Mouse (Mus musculus) lung, embryonic 15.5 days (tissue): ENCODE measurements around the gene Mtfmt. TPM values are rescaled to one million over a fixed set of nuclear protein-coding genes. Genes with fewer than 3 reads are reported as not detected.
A peak's percentile ranks its signal among the peaks of the same experiment; 100 is the strongest.

Source experiments
- ATAC-seq: fragments of 200-750 bp; cut with Nextera tagmentation; 2 replicates; pipeline ENCODE4 v1.8.0; 2017; ENCODE audit warnings: moderate number of reproducible peaks, borderline replicate concordance; ENCODE audit not compliant: low FRiP score, low TSS enrichment; ENCODE audit errors: extremely low read depth
- H3K27ac ChIP-seq: fragments of 300-500 bp; sonication (generic); 2 replicates; pipeline ENCODE4 v1.5.1; 2015; ENCODE audit warnings: moderate library complexity, mild to moderate bottlenecking, inconsistent platforms
- H3K27me3 ChIP-seq: fragments of 300-500 bp; sonication (generic); 2 replicates; pipeline ENCODE4 v1.6.1; 2015; ENCODE audit warnings: inconsistent platforms
- H3K36me3 ChIP-seq: fragments of 300-500 bp; sonication (generic); 2 replicates; pipeline ENCODE4 v1.6.1; 2015; ENCODE audit warnings: inconsistent platforms
- H3K4me1 ChIP-seq: fragments of 300-500 bp; sonication (generic); 2 replicates; pipeline ENCODE4 v1.6.1; 2015; ENCODE audit warnings: inconsistent platforms
- H3K4me2 ChIP-seq: fragments of 300-500 bp; sonication (generic); 2 replicates; pipeline ENCODE4 v1.6.1; 2015; ENCODE audit warnings: inconsistent platforms, mild to moderate bottlenecking, moderate library complexity
- H3K4me3 ChIP-seq: fragments of 300-500 bp; sonication (generic); 2 replicates; pipeline ENCODE4 v1.5.1; 2015; ENCODE audit warnings: mild to moderate bottlenecking, inconsistent platforms
- H3K9ac ChIP-seq: fragments of 300-500 bp; sonication (generic); 2 replicates; pipeline ENCODE4 v1.6.1; 2015; ENCODE audit warnings: inconsistent platforms
- H3K9me3 ChIP-seq: fragments of 300-500 bp; sonication (generic); 2 replicates; pipeline ENCODE4 v1.6.1; 2016; ENCODE audit warnings: inconsistent platforms
- WGBS: fragments of 180-500 bp; shearing (Covaris S2); methylation state at CpG from one replicate; pipeline ENCODE4 v1.1.7; 2015; 5-methylcytosine and 5-hydroxymethylcytosine counted together
- polyA plus RNA-seq: library from polyadenylated mRNA; unstranded; fragments of >200 nt; fragmentation: Nextera tagmentation; extraction: Ambion mirVana; gene quantifications from 2 replicates; pipeline ENCODE4 v1.2.1, GENCODE M21; 2015

The Mtfmt gene
- 18.6 and 19.3 TPM in 2 replicates for polyA plus RNA-seq

DNA sequence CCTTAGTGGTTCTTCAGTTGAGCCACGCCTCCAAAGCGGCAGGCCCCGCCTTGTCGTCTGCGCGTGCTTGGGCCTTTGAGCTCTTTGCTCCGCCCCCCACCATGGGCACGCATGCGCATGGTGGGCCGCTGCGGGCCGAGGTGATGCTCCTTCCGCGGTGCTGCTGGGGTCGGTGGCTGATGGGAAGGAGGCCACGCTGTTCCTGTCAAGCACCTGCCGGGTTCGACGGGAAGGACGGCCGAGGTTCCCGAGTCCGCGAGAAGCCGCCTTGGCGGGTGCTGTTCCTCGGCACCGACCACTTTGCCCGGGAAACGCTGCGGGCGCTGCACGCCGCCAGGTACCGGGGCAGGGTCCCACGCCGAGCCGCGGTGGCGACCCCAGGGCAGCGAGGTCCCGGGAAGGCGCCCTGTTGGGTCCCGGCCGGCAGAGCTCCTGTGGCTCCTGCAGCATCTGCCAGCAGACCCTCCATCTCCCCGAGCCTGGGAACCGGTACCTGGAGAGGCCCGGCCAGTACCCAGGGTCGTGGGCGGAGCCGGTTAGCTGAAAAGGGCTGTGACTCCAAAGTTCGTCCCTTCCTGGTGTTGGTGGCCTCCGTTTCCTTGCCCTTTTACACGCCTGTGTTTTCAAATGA is at the start of gene Mtfmt:
Gene Mtfmt (plus strand): TSS at position 112 of the 631 bp plus-strand sequence.
- H3K4me3 ChIP-seq: peak within 1 kb of the TSS; percentile 69
- peaks cover 15% of the 10 kb centered on the region; the same call in 1 of the 2 replicates for H3K36me3 ChIP-seq
- H3K27ac ChIP-seq: peak within 1 kb of the TSS; percentile 3; the same call in 1 of the 2 replicates
- under 1% methylated on average over 54 of the region's 54 CpGs for WGBS
- peak; percentile 88 for ATAC-seq
- no peaks in the 10 kb centered on the region for H3K27me3 ChIP-seq
- H3K4me2 ChIP-seq: peak within 1 kb of the TSS; percentile 68
- H3K9me3 ChIP-seq: no peaks in the 10 kb centered on the region
- H3K4me1 ChIP-seq: peaks cover 8% of the 10 kb centered on the region; the same call in 1 of the 2 replicates
- peak within 1 kb of the TSS; percentile 67 for H3K9ac ChIP-seq

- Histone ChIP-seq H3K36me3 (no peaks in the 10 kb centered on the region), H3K9me3 (no peaks in the 10 kb centered on the region), H3K27me3 (peaks cover 17% of the 10 kb centered on the region), H3K4me3 (no peak overlapping the region), H3K4me1 (peaks cover 71% of the 10 kb centered on the region), H3K9ac (no peak overlapping the region), H3K27ac (peak overlapping the region; percentile 88), H3K4me2 (peak overlapping the region; percentile 34; the same call in 1 of the 2 replicates)
- 12% methylated on average over 8 of the region's 8 CpGs for WGBS
- peak; percentile 87 for ATAC-seq
Measured at GRCm38 (mm10) chr9:65386373-65387140, 49.0 kb upstream of the Mtfmt start.

- Histone ChIP-seq H3K9ac (peak overlapping the region; percentile 24), H3K27me3 (peaks cover 30% of the 10 kb centered on the region), H3K36me3 (no peaks in the 10 kb centered on the region), H3K4me3 (peak overlapping the region; percentile 37), H3K4me1 (peaks cover 37% of the 10 kb centered on the region), H3K4me2 (peak overlapping the region; percentile 62), H3K9me3 (no peaks in the 10 kb centered on the region), H3K27ac (no peak overlapping the region)
- 17% methylated on average over 93 of the region's 96 CpGs for WGBS
- no peak for ATAC-seq
Measured at GRCm38 (mm10) chr9:65390752-65391612, 44.6 kb upstream of the Mtfmt start.

- ATAC-seq: no peak
- Histone ChIP-seq H3K4me1 (peaks cover 40% of the 10 kb centered on the region), H3K4me3 (peak within 1 kb of the TSS; percentile 37), H3K36me3 (no peaks in the 10 kb centered on the region), H3K27ac (no peak within 1 kb of the TSS), H3K9ac (peak within 1 kb of the TSS; percentile 24), H3K9me3 (no peaks in the 10 kb centered on the region), H3K27me3 (peaks cover 30% of the 10 kb centered on the region), H3K4me2 (peak within 1 kb of the TSS; percentile 62)
- WGBS: 35% methylated on average over 8 of the region's 8 CpGs
Measured at GRCm38 (mm10) chr9:65391613-65391964, 44.0 kb upstream of the Mtfmt start, which contains the start of gene Kbtbd13. Gene Kbtbd13, minus strand, starts transcription at chr9:65391652.

GRCm38 (mm10) chr9:65392638-65393364 is 42.8 kb upstream of the Mtfmt start:
- 18% methylated on average over 6 of the region's 6 CpGs for WGBS

DNA sequence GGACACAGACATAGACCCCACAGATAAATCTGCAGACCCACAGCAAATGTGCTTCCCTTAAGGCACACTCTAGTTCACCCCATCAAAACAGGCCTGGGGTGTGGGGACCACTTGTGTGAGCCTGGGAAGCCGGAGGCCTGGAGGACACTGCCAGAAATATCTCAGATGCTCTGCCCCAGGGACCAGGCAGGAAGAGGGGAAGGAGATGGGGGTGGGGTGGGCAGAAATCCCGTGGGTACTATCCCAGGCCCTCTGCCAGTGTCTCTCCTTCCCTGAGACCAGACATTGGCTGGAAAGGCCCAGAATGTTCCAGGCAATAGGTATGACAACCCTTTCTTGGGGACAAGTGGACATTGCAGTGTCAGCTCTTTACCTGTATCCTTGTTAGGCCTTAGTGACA is 42.0 kb upstream of the Mtfmt start:
- Histone ChIP-seq H3K4me2 (no peak overlapping the region), H3K4me3 (no peak overlapping the region), H3K9me3 (no peaks in the 10 kb centered on the region), H3K27ac (peak overlapping the region; percentile 42; the same call in 1 of the 2 replicates), H3K4me1 (peaks cover 32% of the 10 kb centered on the region), H3K36me3 (no peaks in the 10 kb centered on the region), H3K27me3 (peaks cover 30% of the 10 kb centered on the region), H3K9ac (no peak overlapping the region)
- WGBS: 27% methylated on average over 2 of the region's 2 CpGs
- ATAC-seq: no peak

More at GRCm38 (mm10) chr9:65392638-65393364, 42.8 kb upstream of the Mtfmt start:
- Histone ChIP-seq H3K27ac (no peak overlapping the region), H3K9ac (no peak overlapping the region), H3K4me2 (no peak overlapping the region), H3K9me3 (no peaks in the 10 kb centered on the region), H3K36me3 (no peaks in the 10 kb centered on the region), H3K4me3 (no peak overlapping the region), H3K27me3 (peaks cover 30% of the 10 kb centered on the region), H3K4me1 (peaks cover 29% of the 10 kb centered on the region)
- ATAC-seq: no peak

DNA sequence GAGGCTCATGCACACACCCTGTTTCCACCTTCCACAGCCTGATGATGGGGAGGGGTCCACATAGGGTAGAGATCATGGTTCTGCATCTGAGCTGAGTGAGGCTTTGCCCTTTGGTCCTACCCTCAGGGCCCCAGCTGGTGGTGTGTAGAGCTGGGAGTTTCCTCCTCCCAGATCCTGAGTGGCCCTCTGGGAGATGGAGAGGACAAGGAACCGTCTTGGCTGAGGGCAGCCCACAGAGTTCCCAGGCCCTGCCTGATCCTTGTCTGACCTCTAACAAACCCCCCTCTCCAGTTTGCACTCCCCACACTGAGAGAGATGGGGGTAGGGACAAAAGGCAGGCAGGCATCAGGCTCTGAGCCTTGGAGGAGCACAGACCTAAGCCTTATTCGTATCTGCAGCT is 41.2 kb upstream of the Mtfmt start:
- ATAC-seq: no peak
- Histone ChIP-seq H3K36me3 (no peaks in the 10 kb centered on the region), H3K4me1 (peaks cover 26% of the 10 kb centered on the region), H3K4me3 (no peak overlapping the region), H3K9ac (no peak overlapping the region), H3K27ac (peak overlapping the region; percentile 42; the same call in 1 of the 2 replicates), H3K27me3 (peaks cover 30% of the 10 kb centered on the region), H3K9me3 (no peaks in the 10 kb centered on the region), H3K4me2 (no peak overlapping the region)
- 43% methylated on average over 2 of the region's 2 CpGs for WGBS

GRCm38 (mm10) chr9:65398279-65398678 is 37.3 kb upstream of the Mtfmt start, which contains the start of gene Rasl12:
Gene Rasl12, plus strand, starts transcription at chr9:65398506.
- Histone ChIP-seq H3K9me3 (no peaks in the 10 kb centered on the region), H3K27ac (peak within 1 kb of the TSS; percentile 30; the same call in 1 of the 2 replicates), H3K4me2 (peak within 1 kb of the TSS; percentile 71), H3K36me3 (no peaks in the 10 kb centered on the region), H3K9ac (peak within 1 kb of the TSS; percentile 39), H3K4me1 (peaks cover 34% of the 10 kb centered on the region), H3K27me3 (no peaks in the 10 kb centered on the region), H3K4me3 (peak within 1 kb of the TSS; percentile 55)
- ATAC-seq: peak; percentile 72; the same call in 1 of the 2 replicates
- WGBS: under 1% methylated on average over 24 of the region's 24 CpGs

DNA sequence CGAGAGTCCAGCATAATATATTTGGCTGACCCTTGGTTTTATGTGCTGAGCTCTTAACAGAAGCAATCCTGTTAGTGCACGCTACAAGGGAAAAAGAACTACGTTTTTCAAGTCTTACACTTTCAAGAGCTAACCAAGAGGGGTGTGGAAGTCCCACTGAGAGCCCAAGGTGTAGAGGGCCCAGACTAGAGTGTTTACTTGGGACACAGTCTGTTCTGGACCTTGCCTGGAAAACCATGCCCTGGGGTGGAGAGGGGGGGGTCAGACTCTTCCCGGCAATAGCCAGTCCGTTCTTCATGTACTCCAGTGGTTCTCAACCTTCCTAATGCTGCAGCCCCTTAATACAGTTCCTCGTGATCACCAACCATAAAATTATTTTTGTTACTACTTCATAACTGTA is 35.6 kb upstream of the Mtfmt start:
- Histone ChIP-seq H3K4me2 (peak overlapping the region; percentile 71), H3K9me3 (no peaks in the 10 kb centered on the region), H3K4me1 (peaks cover 36% of the 10 kb centered on the region), H3K27me3 (no peaks in the 10 kb centered on the region), H3K9ac (no peak overlapping the region), H3K27ac (0 out of 2 replicates have a peak overlapping the region, but pooled peaks have one; percentile 12), H3K4me3 (peak overlapping the region; percentile 55), H3K36me3 (no peaks in the 10 kb centered on the region)
- WGBS: 55% methylated on average over 6 of the region's 6 CpGs
- no peak for ATAC-seq

GRCm38 (mm10) chr9:65404331-65405183 is 31.0 kb upstream of the Mtfmt start:
- peak; percentile 86 for ATAC-seq
- Histone ChIP-seq H3K27me3 (no peaks in the 10 kb centered on the region), H3K36me3 (no peaks in the 10 kb centered on the region; the same call in 1 of the 2 replicates), H3K4me1 (peaks cover 28% of the 10 kb centered on the region), H3K27ac (peak overlapping the region; percentile 81), H3K9me3 (no peaks in the 10 kb centered on the region), H3K4me3 (no peak overlapping the region), H3K4me2 (peak overlapping the region; percentile 19), H3K9ac (0 out of 2 replicates have a peak overlapping the region, but pooled peaks have one; percentile 20)
- 39% methylated on average over 15 of the region's 15 CpGs for WGBS
